Mouse (Mus musculus): ENCODE measurements at regions not wholly inside any gene's neighbourhood (a gene's known extent, or its start where the extent isn't known, plus 50 kb on each side); places are given as distances from the start of the nearest gene placed in this dataset.

- no peak for TF ChIP-seq POLR2A (IDR thresholded peaks at IDR 0.05; ENCODE audit: insufficient read depth, low read depth, low read length)
- TF ChIP-seq CTCF (IDR thresholded peaks at IDR 0.05), result no peak
- TF ChIP-seq EP300 (IDR thresholded peaks at IDR 0.05; ENCODE audit: insufficient read depth, low read depth, low read length), result no peak
These were observed 78.3 kb upstream of the Rnf152 start for GRCm38 (mm10) chr1:105434631-105435403.
